Mouse (Mus musculus): ENCODE results near the gene Glis3. TPM values are rescaled to one million over a fixed set of nuclear protein-coding genes. Genes with fewer than 3 reads are reported as not detected.

The Glis3 gene
- polyA plus RNA-seq, 1 experiment from 2014 or later: 2.9 TPM

DNA sequence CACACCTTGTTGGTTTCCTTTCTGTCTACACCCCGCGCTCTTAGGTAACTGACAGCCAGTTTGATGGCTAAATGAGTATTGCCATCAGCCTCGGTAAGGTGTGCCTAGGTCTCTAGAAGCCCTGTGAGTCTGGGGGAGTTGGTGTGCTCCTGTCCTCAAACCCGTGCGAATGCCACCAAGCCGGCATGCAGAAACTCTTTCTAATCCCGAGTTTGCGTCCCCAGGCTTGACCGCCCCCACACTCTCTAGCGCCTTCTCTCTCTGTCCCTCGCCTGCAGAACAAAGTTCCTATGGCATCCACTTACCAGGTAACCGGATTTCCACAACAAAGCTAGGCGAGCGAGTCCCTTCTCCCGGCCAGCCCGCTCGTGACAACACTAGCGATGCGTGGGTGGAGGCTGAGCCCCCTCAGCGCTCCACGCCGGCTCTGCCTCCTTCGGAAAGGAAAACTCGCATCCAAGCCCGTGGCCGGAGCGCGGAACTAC is 544 bp downstream of the Glis3 start:
- Histone ChIP-seq H3K9me3 (no peaks in the 10 kb centered on the region), H3K4me1 (replicated peaks) (peaks cover 33% of the 10 kb centered on the region), H3K27ac (no peak overlapping the region), H3K36me3 (no peaks in the 10 kb centered on the region), H3K9ac (replicated peaks) (peak overlapping the region; percentile 70), H3K4me3 (replicated peaks) (peak overlapping the region; percentile 58), H3K4me2 (replicated peaks) (peak overlapping the region; percentile 98), H3K27me3 (peaks cover 60% of the 10 kb centered on the region)
- ATAC-seq: peak; percentile 9; the same call in 1 of the 2 replicates
- WGBS: under 1% methylated on average over 28 of the region's 28 CpGs

DNA sequence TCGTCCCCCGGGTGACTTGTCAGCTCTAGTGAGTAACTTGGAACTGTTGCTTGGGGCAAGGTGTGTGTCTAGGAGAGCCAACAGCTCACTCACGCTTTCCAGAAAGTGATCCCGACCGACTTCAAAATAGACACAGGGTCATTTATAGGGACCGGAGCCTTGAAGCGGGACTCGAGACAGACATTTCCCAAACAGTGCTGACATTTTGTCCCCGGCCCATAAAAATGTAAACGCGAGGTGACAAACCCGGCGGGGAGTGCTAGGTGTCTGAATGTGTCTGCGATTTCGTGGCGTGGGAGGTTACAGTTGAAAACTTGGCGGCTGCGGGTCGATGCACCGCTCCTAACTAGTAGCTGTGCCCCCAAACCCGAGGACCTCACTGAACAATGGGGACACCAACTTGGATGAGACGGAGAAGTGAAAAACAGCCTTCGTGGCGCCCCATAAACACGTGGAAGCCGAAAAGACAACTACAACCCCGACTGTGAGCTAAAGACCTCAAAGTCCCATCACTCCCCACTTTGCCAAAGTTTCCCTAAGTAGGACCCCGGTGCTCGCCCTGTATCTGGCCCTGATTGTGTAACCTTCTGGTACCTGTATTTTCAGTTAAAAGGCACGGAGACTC is 1.1 kb downstream of the Glis3 start:
- Histone ChIP-seq H3K36me3 (no peaks in the 10 kb centered on the region), H3K4me3 (replicated peaks) (peak overlapping the region; percentile 58), H3K4me2 (replicated peaks) (peak overlapping the region; percentile 98), H3K9me3 (no peaks in the 10 kb centered on the region), H3K27me3 (peaks cover 60% of the 10 kb centered on the region), H3K27ac (no peak overlapping the region), H3K4me1 (replicated peaks) (peaks cover 33% of the 10 kb centered on the region), H3K9ac (replicated peaks) (peak overlapping the region; percentile 70; the same call in 1 of the 2 replicates)
- under 1% methylated on average over 30 of the region's 30 CpGs for WGBS
- no peak for ATAC-seq

DNA sequence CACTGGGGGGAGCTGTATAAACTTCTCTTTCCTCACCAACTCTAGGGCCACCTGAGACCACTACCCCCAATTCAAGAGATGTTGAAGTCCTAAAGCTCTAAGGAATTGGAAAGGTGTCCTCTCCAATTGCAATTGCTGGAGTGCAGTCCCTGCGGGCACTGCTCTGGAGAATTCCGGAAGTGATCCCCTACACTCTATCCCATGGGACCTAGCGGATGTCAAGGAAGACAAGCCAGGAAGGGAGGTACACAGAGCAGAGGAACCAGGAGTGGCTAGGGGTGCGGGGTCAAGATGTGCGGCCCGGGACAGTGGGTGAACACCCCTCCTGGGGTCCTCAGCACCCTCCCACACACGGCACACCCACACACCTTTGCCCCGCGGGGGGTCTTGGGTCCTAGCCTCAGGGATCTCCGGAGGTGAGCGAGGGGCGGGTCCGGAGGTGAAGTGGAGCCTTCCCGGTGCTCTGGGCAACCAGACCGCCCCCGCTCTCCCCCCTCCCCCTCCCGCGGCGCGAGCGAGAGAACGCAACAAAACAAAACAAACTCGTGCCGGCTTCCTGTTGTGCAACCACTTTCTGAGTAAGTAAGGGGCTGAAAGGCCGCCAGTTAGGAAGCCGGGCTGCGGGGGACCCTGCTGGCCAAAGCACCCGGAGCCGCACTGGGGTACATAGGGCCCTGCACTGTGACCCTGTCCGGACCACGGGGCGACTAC is 2.0 kb downstream of the Glis3 start:
- peak; percentile 22; the same call in 1 of the 2 replicates for ATAC-seq
- Histone ChIP-seq H3K36me3 (no peaks in the 10 kb centered on the region), H3K9me3 (no peaks in the 10 kb centered on the region), H3K27ac (no peak overlapping the region), H3K4me3 (replicated peaks) (peak overlapping the region; percentile 58), H3K9ac (replicated peaks) (peak overlapping the region; percentile 58), H3K27me3 (peaks cover 60% of the 10 kb centered on the region), H3K4me1 (replicated peaks) (peaks cover 33% of the 10 kb centered on the region), H3K4me2 (replicated peaks) (peak overlapping the region; percentile 98)
- under 1% methylated on average over 32 of the region's 32 CpGs for WGBS

DNA sequence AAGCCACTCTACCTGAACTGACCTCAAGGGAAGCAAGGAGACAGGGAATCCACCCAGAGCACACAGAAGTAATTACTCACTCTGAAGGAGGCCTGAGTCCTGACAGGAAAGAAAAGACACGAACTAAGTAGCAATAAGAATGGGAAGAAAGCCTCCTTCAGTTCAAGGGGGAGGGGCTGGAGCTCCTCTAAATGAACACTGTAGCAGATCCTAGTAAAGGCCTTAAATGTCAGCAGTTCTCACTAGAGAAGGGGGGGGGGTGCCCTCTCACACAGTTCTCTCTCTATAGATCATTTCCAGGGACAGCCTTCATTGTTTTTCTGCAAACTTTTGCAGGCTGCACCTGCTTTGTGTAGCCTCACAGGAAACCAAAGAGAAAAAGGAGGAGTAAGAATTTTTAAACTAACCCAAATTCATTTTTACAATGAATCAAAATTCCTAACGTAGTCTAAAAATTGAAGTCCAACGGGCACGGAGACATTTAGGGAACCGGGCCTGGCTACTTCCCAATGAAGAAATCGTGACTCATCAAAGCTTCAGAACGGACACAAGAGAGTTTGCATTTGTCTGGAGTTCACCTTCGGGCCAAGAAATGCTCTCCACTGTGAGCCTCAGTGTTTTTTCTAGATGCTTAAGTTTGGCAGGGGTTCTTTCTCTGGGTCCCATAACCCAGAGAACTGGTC is 2.7 kb downstream of the Glis3 start:
- WGBS: 24% methylated on average over 8 of the region's 8 CpGs

DNA sequence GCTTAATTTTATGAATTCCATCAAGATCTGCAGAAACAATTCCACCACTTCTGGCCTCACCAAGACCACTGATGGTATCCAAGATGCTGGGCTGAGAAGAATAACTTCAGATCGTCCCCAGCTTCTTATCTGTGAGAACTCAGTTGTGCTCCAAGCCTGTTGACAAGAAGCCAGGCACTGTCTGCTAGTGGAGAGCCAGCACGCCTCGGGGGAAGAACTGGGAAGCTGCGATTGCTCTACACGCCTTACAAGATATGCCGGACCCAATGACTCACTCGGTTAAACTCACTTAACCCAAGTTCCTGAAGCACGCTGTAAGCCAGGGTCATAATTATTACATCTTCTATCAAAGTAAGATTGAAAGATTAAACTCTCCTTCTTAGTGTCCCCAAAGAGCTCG is 16.1 kb downstream of the Glis3 start:
- Histone ChIP-seq H3K4me1 (replicated peaks) (0 out of 2 replicates have a peak, but pooled peaks cover 1% of the 10 kb centered on the region), H3K4me3 (replicated peaks) (no peak overlapping the region), H3K27ac (no peak overlapping the region), H3K4me2 (replicated peaks) (no peak overlapping the region), H3K36me3 (no peaks in the 10 kb centered on the region), H3K9me3 (no peaks in the 10 kb centered on the region), H3K9ac (replicated peaks) (no peak overlapping the region), H3K27me3 (no peaks in the 10 kb centered on the region)
- ATAC-seq: no peak
- WGBS: 96% methylated on average over 9 of the region's 9 CpGs

More for the DNA sequence above, 2.7 kb downstream of the Glis3 start:
- Histone ChIP-seq H3K27ac (no peak overlapping the region), H3K4me1 (replicated peaks) (peaks cover 33% of the 10 kb centered on the region), H3K4me3 (replicated peaks) (peak overlapping the region; percentile 58; the same call in 1 of the 2 replicates), H3K9ac (replicated peaks) (no peak overlapping the region), H3K4me2 (replicated peaks) (peak overlapping the region; percentile 98), H3K36me3 (no peaks in the 10 kb centered on the region), H3K27me3 (peaks cover 59% of the 10 kb centered on the region), H3K9me3 (no peaks in the 10 kb centered on the region)
- no peak for ATAC-seq

DNA sequence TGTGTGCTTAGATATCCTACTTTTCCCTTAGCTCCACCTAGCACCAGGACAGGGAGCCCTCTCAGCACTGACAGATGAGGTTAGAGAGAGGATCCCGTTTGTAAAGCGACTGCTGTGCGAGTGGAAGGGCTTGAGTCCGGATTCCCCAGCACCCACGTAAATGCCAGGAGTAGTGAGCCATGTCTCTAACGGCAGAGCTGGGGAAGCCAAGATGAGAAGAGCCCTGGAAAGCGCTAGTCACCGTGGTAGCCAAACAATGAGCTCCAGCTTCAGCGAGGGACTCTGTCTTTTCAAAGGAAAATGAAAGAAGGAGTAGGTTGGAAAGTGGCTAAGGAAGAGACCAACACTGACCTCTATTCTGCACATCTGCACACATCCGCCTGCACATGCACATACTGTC is 16.7 kb downstream of the Glis3 start:
- Histone ChIP-seq H3K9me3 (no peaks in the 10 kb centered on the region), H3K4me1 (replicated peaks) (0 out of 2 replicates have a peak, but pooled peaks cover 3% of the 10 kb centered on the region), H3K4me3 (replicated peaks) (no peak overlapping the region), H3K27ac (no peak overlapping the region), H3K4me2 (replicated peaks) (no peak overlapping the region), H3K36me3 (no peaks in the 10 kb centered on the region), H3K27me3 (no peaks in the 10 kb centered on the region), H3K9ac (replicated peaks) (no peak overlapping the region)
- 47% methylated on average over 10 of the region's 10 CpGs for WGBS
- ATAC-seq: no peak

DNA sequence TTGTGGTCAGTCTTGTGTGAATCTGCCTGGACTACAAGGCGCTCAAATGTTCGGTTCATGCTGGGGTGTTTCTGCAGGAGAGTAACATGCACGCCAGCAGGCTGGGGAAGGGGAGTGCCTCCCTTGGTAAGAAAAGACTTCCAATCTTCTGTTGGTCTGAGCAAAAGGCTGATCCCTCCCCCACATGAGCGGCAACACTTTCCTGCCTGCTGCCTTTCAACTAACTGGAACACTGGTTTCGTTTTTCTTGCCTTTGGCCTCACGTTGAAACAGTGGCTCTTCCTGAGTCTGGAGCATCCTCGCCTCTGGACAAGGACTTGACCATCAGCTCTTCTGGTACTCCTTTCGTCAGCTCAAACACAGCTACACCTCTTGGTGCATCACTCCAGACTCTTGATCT is 17.4 kb downstream of the Glis3 start:
- no peak for ATAC-seq
- Histone ChIP-seq H3K4me3 (replicated peaks) (no peak overlapping the region), H3K9ac (replicated peaks) (no peak overlapping the region), H3K9me3 (no peaks in the 10 kb centered on the region), H3K4me2 (replicated peaks) (no peak overlapping the region), H3K27me3 (no peaks in the 10 kb centered on the region), H3K36me3 (no peaks in the 10 kb centered on the region), H3K27ac (no peak overlapping the region), H3K4me1 (replicated peaks) (peaks cover 3% of the 10 kb centered on the region; the same call in 1 of the 2 replicates)
- WGBS: 64% methylated on average over 8 of the region's 8 CpGs

DNA sequence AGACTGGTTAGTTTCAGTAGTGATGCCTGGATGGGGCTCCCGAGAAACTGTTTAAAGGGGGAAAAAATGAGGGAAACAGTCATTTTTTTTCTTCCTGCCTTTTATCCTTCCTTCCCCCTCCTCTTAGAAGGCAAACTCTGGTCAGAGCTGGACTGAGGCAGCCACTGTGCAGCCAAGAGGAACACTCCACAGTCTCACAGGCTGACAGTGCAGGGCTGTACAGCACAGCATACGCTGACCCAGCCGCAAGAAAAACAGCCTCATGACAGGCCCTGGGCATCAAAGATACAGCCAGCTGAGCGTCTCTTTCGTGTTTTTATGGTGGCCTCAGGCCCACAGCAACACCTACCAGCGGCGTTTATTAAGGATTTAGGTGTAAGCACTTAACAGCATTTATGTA is 19.0 kb downstream of the Glis3 start:
- Histone ChIP-seq H3K27me3 (no peaks in the 10 kb centered on the region), H3K4me1 (replicated peaks) (peaks cover 11% of the 10 kb centered on the region), H3K36me3 (no peaks in the 10 kb centered on the region), H3K4me3 (replicated peaks) (no peak overlapping the region), H3K9ac (replicated peaks) (no peak overlapping the region), H3K27ac (no peak overlapping the region), H3K9me3 (no peaks in the 10 kb centered on the region), H3K4me2 (replicated peaks) (no peak overlapping the region)
- WGBS: 83% methylated on average over 7 of the region's 7 CpGs
- no peak for ATAC-seq

DNA sequence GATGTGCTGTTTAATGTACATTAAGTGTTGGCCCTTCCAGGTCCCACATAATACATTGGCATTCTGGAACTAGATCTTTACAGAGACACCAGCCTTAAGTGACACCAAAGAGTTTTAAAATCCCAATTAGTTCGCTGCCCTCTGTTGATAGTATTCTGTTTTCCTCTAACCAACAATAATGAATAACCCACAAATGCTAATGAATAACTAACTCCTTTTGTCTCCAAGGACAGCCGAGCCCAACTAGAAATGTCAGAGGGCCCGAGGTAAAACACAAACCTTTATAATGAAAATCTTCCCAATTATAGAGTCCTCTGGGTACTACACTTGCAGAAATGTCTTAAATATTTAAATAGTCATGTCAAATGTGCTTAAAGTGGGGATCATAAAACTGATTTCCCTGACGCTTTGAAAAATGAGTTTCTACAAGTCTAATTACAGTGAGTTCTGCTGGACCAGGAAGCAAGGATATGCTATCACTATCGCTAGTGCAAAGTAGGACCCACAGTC is 22.1 kb downstream of the Glis3 start:
- Histone ChIP-seq H3K4me1 (replicated peaks) (peaks cover 11% of the 10 kb centered on the region), H3K36me3 (no peaks in the 10 kb centered on the region), H3K27me3 (no peaks in the 10 kb centered on the region), H3K4me2 (replicated peaks) (no peak overlapping the region), H3K9ac (replicated peaks) (no peak overlapping the region), H3K9me3 (no peaks in the 10 kb centered on the region), H3K27ac (no peak overlapping the region), H3K4me3 (replicated peaks) (no peak overlapping the region)
- WGBS: 58% methylated on average over 5 of the region's 5 CpGs
- no peak for ATAC-seq

DNA sequence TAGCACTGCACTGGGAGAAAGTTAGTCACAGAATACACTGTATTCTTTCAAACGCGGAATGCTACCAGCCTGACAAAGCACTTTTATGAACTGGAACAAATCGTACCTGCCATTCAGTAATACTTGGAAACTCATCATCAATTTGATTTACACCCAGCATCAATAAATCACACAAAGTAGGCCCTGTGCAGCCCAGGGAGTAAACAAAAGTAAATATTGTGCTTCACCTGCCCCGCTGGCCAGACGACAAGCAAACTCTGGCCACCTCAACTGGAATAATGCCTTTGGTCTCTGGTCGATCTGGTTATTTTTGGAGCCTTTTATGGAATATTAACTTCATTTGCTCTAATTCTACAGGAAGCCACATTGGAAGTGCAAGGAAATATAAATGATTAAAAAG is 23.0 kb downstream of the Glis3 start:
- Histone ChIP-seq H3K4me1 (replicated peaks) (peaks cover 11% of the 10 kb centered on the region), H3K27ac (no peak overlapping the region), H3K4me3 (replicated peaks) (no peak overlapping the region), H3K36me3 (no peaks in the 10 kb centered on the region), H3K9me3 (no peaks in the 10 kb centered on the region), H3K4me2 (replicated peaks) (no peak overlapping the region), H3K27me3 (no peaks in the 10 kb centered on the region), H3K9ac (replicated peaks) (no peak overlapping the region)
- no peak for ATAC-seq
- 78% methylated on average over 6 of the region's 6 CpGs for WGBS

DNA sequence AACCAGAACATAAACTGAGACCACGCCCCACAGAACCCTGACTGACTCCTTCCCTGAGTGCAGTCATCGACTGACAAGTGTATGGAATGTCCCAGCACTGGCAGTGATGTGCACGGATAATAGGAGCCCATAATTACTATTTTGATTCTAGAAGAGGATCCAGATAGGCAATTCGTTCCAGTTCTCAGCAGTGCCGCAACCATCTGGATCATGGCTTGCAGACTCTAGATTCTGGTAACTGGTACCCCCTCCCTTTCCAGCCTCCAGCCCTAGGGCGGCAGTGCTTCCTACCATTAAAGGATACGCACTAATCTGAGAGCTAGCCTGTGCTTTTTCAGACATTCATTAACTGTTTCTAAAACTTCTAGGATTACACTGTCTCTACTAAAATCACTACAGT is 24.7 kb downstream of the Glis3 start:
- H3K4me3 ChIP-seq (replicated peaks): no peak overlapping the region
- no peak overlapping the region for H3K27ac ChIP-seq
- no peak overlapping the region for H3K4me2 ChIP-seq (replicated peaks)
- no peaks in the 10 kb centered on the region for H3K9me3 ChIP-seq
- no peaks in the 10 kb centered on the region for H3K36me3 ChIP-seq
- H3K4me1 ChIP-seq (replicated peaks): peaks cover 11% of the 10 kb centered on the region
- 85% methylated on average over 7 of the region's 7 CpGs for WGBS
- H3K27me3 ChIP-seq: no peaks in the 10 kb centered on the region
- no peak overlapping the region for H3K9ac ChIP-seq (replicated peaks)
- no peak for ATAC-seq

DNA sequence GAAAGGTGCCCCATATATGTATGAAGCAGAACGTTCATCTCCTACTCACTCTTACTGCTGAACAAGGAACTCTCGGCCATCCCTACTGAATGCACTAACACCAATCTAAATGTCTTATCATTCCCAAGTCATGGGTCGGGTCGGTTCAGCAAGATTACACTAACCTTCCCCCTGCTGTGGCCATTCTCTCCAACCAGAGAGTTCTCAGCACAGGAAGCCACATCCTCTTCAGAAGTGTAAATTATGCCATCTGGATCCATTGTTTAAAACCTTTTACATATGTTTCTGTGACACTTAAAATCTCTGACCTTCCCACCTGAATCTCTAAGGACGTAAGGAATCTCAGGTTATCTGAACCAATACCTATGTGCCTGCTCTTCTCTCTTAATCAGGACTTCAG is 29.0 kb downstream of the Glis3 start:
- ATAC-seq: no peak
- H3K4me2 ChIP-seq (replicated peaks): no peak overlapping the region
- no peaks in the 10 kb centered on the region for H3K36me3 ChIP-seq
- no peaks in the 10 kb centered on the region for H3K27me3 ChIP-seq
- H3K4me1 ChIP-seq (replicated peaks): no peaks in the 10 kb centered on the region
- H3K9ac ChIP-seq (replicated peaks): no peak overlapping the region
- H3K9me3 ChIP-seq: no peaks in the 10 kb centered on the region
- 87% methylated on average over 5 of the region's 5 CpGs for WGBS
- no peak overlapping the region for H3K27ac ChIP-seq
- H3K4me3 ChIP-seq (replicated peaks): no peak overlapping the region
